Mouse (Mus musculus): ENCODE measurements around the gene Macrod2.

- no peak for TF ChIP-seq CTCF (IDR thresholded peaks at IDR 0.05; ENCODE audit: low read depth)
- TF ChIP-seq EP300 (IDR thresholded peaks at IDR 0.05; ENCODE audit: low read depth), result no peak
Observed at GRCm38 (mm10) chr2:141008458-141008857, 613.3 kb downstream of the Macrod2 start.
